Mouse (Mus musculus) left cerebral cortex, postnatal 14 days (tissue): ENCODE data around the gene Hnrnpf. TPM values are rescaled to one million over a fixed set of nuclear protein-coding genes. Genes with fewer than 3 reads are reported as not detected.
"Not testable (repeated sequence)": the region's sequence is repeated elsewhere in the genome, so short reads cannot be mapped to it uniquely, and the experiment has no call there.

ENCODE experiments used
- DNase-seq, 2 experiments: peaks; one replicate each; pipeline ENCODE4 v3.0.0; 2021 to 2022; ENCODE audit warnings: low spot score in 2 of 2, mixed read lengths in 1 of 2
- intact Hi-C: fragments of 180-260 bp; cut with DNase I; formaldehyde crosslinking; loops from one replicate; pipeline ENCODE4 v1.15.1; 2025
- long read RNA-seq, 2 experiments: library from polyadenylated mRNA; stranded (forward); transcript quantifications; one replicate each; pipeline ENCODE4 v2.0.0; 2021
- total RNA-seq, 2 experiments: library from RNA; stranded (reverse); gene quantifications; 2 replicates each; pipeline ENCODE4 v1.2.3; 2021

Hnrnpf gene
- total RNA-seq = 100 to 1,000 TPM; 123 to 145 TPM
- long read RNA-seq, experiment 1, transcript Hnrnpf-208 (4 exons, 956 nt) = minor isoform, 18 of 181 reads
- long read RNA-seq, experiment 1, transcript Hnrnpf-210 (1 exons, 1,922 nt) = minor isoform, 5 of 181 reads
- long read RNA-seq, experiment 1, transcript Hnrnpf-201 (4 exons, 2,147 nt) = major isoform, 55 of 181 reads
- long read RNA-seq, experiment 1, transcript Hnrnpf-209 (3 exons, 2,280 nt) = minor isoform, 29 of 181 reads
- long read RNA-seq, experiment 1, partial matches to known transcripts = 63 of 181 reads
- long read RNA-seq, experiment 1, other reads (novel, unspliced or antisense) = 11 of 181 reads
- long read RNA-seq, experiment 2, transcript Hnrnpf-208 (4 exons, 956 nt) = minor isoform, 13 of 151 reads
- long read RNA-seq, experiment 2, transcript Hnrnpf-209 (3 exons, 2,280 nt) = minor isoform, 30 of 151 reads
- long read RNA-seq, experiment 2, transcript Hnrnpf-201 (4 exons, 2,147 nt) = major isoform, 48 of 151 reads
- long read RNA-seq, experiment 2, partial matches to known transcripts = 53 of 151 reads
- long read RNA-seq, experiment 2, other reads (novel, unspliced or antisense) = 1 of 151 reads

DNA sequence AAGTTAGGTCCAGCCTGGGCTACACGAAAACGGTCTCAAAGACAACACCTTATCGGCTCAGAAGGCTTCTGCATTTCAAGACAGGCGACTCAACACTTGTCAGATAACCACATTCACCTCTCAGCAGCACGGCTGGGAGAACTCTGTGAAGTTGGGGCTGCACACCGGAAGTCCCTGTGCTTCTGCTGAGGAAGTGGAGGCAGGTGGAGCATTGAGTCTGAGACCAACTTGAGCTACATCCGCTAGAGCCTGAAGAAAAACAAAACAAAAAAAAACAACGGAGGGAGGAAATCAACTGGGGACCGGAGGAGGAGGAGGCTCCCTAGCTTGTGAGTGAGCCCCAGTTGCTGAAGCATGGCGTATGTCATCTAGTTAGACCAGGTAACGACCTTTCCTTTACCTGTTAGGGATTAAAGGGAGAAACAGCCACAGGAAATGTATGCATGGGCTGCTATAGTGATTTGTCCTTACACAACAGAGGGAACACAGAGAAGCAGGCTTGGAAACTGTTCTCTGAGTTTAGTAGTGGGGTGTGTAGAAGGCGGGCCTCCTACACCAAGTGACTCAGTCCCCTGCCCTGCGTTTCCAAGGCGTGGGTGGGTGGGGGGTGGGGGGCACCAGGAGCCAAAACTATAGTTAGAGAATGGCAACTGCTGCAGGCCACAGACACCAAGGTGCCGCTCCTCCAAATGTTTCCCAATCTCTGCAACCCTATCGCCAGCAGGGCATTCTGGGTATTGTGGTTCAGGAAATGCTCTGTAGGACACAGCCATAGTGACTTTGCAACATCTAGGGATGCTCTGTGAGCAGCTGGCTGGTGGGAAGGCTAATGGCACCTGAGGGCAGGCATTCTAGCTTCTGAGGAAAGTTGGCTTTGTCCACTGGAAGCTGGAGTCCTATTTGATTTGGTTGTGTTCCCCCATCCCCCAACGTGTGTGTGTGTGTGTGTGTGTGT is at the start of gene Hnrnpf:
TSS of gene Hnrnpf (plus strand) at position 199 of the 955 bp plus-strand sequence.
- intact Hi-C loops = no loop called here
- no peak for DNase-seq

DNA sequence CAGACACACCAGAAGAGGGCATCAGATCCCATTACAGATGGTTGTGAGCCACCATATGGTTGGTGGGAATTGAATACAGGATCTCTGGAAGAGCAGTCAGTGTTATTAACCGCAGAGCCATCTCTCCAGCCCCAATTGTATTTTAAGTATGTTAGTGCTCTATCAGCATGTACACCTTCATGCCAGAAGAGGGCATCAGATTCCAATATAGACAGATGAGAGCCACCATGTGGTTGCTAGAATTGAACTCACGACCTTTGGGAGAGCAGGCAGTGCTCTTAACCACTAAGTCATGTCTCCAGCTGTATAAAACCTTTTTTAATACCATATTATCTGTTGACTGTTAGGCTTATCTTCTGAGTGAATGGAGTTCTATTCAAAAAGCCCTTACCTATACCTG is 48.4 kb upstream of the Hnrnpf start:
- intact Hi-C loops = no loop called here
- no peak for DNase-seq

DNA sequence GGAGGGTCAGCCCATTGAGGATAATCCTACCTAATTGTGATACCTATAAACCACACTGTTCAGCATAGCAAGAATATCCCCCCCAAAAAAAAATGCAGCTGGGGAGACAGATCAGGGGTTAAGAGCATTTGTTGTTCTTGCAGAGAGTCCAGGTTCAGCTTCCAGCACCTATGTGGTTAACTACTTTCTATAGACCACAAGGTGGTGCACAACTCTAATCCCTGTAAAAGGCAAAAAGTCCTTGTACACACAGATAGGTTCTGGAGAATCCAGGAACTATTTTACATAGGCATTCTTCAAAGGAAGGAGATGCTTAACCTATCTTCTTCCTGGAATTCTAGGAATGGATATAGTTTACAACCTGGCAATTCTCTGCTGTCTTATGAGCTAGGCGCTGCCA is 42.1 kb upstream of the Hnrnpf start:
- intact Hi-C loops = no loop called here

DNA sequence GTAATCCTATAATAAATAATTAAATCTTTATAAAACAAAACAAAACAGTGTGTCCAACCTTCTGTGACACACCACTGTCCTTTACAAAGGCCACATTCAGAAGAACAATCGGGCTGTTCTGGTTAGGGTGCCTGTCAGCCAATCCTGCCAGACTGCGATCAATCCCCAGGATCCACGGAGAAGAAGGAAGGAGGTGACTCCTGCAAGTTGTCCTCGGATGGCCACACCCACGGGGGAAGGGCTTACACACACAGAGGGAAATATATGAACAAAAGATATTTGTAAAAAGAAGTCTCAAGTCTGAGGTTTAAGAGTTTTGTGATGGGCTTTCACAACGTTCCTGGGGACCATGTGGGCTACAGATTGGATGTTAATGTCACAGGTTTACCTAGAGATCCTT is 38.3 kb upstream of the Hnrnpf start, which contains the start of gene Zfp239:
TSS of gene Zfp239 (plus strand) at position 253 of the 400 bp plus-strand sequence.
- DNase-seq = no peak
- intact Hi-C loops = no loop called here

More for the DNA sequence above, 42.1 kb upstream of the Hnrnpf start:
- DNase-seq = no peak

DNA sequence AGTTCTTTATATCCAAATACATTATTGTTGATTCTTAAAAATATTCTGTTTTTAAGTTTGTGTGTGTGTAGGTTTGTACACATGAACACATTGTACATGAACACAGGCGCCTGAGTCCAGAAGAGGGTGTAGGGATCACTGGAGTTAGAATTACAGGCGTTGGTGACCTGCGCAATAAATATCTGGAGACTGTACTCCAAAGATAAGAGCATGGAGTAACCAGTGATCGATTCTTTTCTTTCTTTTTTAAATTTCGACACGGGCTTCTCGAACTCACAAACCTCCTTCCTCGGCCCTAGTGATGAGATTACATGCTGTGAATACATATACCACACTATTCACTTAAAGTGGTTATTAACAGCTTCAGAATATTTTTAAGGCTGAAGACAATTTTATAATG is 37.7 kb upstream of the Hnrnpf start:
- intact Hi-C loops = no loop called here
- no peak for DNase-seq

DNA sequence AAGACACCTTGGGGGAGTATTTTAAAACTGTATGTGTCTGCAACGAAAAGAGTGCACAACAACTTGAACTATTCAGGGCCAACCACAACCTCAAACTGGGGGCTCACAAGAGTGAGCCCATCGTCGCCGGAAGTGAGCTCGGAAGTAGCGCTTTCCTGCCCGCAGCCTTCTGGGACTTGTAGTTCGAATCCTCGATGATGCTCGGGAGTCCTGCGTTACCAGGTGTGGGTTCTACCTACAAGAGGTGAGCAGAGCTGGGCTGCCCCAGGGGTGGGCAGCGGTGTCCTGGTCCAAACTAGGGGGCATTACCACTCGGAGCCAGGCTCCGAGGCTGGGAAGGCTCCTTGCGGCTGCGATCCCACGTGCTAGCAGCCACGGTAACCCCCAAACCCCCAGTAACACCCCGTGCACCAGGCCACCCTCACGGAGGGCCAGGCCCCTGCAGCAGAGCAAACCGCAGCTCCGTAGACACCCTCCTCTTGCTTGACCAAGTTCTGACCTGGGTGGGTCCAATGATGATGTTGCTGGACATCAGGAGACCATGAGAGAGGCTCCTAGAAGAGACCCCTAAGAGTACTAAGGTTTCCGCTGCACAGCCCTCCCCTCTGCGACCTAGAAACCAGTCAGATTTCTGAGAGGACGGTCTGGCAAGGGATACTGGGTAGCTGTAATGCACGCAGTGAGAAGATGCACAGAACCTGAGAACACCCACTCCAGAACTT is 37.1 kb upstream of the Hnrnpf start:
- intact Hi-C loops = no loop called here
- peak; percentile 64 to 74 for DNase-seq

DNA sequence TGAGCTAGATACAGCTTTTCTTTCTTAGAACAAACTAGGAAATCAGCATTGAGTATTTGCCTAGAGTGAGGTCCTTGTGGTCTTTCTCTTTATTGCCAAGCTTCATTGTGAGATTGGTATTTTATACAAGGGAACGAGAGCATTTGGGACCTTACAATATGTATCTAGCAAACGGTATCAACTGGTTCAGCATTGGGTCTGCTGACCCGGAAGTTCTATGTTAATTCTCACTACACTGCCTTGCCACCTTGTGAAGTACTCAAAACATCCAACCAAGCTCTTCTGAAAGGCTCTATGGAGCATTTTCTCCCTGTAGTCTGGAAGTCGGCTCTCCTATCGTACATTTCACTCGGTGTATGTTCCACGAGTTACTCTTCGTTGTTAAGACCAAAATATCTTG is 36.4 kb upstream of the Hnrnpf start:
- no peak for DNase-seq
- intact Hi-C loops = no loop called here

DNA sequence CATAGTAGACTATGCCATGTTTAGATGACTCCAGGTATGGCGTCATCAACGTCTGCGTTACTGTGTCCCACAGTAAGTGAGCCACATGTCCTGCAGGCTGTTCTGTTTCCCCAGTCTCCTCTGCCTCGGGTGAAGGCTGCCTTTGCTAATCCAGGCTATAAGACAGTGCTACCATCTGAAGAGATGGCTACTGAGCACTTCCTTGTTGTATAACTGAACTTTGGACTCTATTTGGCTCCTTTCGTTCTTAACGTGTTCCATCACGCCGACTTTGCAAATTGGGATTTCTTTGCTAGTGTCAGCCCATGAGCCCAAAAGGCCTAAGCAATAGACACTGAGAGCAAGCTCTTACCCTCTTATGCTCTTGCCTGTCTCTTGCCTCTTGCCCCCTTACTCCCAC is 31.9 kb upstream of the Hnrnpf start:
- intact Hi-C loops = no loop called here
- DNase-seq = no peak

DNA sequence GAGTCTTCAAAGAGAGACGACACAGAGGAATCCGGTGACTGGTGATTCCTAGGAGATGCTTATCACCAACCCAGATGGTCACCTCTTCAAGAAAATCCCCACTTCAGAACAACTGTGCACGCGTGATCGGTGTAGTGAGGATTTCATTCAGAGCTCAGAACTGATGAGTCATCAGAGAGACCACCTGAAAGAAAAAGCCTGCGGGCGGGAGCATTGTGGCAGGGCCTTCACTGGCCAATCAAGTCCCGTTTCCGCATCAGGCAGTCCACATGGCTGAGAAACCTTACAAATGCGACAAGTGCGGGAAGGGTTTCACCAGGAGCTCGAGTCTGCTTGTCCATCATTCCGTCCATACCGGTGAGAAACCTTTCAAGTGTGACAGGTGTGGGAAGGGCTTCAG is 29.1 kb upstream of the Hnrnpf start:
- DNase-seq = no peak
- intact Hi-C loops = no loop called here

DNA sequence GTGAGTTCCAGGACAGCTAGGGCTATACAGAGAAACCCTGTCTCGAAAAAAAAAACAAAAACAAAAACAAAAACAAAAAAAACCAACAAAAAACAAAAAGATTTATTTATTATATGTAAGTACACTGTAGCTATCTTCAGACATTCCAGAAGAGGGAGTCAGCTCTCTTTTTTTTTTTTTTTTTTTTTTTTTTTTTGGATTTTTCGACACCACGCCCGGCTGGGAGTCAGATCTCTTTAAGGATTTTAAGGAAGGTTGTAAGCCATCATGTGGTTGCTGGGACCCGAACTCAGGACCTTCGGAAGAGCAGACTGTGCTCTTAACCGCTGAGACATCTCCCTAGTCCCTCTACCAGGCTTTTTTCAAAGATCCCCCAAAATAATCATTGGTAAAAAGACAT is 26.7 kb upstream of the Hnrnpf start:
- DNase-seq, intact Hi-C loops: not testable (repeated sequence)

DNA sequence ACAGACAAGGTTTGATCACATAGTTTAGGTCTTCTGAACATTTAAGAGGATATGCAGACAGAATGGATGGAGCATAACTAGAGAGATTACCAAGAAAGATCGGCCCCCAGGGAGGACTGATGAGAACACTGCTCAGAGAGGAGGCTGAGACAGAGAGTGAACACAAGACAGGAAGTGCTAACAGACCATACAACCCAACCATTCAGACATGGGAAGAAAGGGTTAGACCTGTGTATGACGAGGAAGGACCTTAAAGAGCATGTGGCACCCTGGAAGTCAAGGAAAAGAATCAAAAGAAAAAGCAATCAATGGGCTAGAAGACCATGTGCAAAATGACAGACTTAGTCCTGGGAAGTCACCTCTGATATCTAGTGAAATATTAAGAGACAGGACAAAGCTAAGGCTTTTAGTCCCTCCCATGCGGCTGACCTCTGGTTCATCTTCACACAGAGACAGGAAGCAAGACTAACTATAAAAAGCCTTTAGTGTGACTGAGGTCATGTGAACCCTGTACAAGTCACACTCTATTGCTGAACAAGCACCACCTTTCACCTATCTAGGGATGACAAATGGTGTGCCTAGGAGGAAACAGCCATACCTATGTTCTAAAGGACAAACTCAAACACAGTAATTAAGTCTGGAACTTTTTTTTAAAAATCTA is 25.4 kb upstream of the Hnrnpf start:
- intact Hi-C loops = no loop called here
- DNase-seq = no peak

DNA sequence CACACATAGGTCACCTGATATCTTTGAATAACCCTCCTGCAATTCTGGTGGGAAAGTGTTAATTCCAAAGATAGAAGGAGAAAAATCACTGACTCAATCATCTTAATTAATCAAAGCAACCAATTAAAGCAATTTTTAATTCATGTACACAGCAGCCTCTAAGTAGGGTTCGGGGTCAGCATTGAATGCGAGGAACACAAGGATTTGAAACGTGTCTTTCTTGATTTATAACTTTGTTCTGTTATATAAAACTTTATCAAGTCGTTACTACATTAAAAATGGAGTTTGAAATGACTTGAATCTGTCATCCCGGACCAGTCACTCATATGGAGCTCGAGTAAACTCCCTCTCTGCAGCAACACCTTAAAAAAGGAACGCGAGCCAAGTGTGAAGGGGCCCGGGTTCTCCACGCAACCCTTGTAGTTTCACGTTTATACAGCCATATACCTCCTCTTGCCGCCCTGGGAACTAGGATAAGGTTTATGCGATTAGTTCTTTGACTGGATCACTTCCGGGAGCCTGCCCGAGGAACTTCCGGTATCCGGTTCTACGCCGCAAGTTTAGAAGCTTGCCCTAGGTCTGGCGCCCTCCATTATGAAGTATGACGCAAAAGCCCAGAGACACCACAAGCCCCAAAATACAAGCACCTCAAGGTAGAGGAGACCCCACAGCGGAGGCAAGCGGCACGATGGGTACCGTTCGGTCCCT is 21.3 kb upstream of the Hnrnpf start:
- DNase-seq = peak; percentile 90 to 94
- intact Hi-C loops = loop anchor here (2.0 kb wide), 2 partner anchors 28 to 42 kb away; no protein-coding TSS in a partner anchor

DNA sequence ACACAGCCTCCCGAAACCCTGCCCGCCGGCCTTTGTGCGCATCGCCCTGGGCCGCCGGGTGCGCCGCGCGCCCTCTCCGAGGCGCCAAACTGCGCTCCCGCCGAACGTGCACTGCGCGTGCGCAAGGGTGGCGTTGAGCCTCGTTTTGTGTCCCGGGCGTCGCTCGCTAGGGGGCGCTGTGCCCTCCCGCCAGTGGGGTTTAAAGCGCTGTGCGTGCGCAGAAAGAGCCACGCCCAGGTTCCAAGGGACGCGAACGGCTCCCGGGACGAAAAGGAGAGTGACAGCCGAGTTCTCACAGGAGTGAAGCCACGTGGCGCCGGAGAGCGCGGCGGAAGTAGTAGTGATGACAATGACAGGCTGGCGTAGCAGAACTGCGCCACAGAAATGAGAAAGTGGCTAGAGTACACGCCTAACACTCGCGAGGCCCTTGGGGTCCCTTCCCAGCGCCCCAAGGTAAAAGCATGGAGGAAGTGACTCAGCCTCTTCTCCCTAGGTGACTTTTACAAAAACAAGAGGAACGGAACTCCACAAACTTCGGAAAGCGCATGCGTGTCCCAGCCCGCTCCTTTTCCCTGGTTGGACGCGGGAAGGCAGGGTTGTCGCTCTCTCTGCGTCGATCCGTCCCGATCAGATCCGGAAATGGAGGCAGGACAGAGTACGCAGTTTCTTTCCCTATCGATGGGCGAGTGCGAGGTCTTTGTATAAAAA is 20.6 kb upstream of the Hnrnpf start:
- DNase-seq = peak; percentile 99
- intact Hi-C loops = loop anchor here (2.0 kb wide), 2 partner anchors 27 to 41 kb away; no protein-coding TSS in a partner anchor

DNA sequence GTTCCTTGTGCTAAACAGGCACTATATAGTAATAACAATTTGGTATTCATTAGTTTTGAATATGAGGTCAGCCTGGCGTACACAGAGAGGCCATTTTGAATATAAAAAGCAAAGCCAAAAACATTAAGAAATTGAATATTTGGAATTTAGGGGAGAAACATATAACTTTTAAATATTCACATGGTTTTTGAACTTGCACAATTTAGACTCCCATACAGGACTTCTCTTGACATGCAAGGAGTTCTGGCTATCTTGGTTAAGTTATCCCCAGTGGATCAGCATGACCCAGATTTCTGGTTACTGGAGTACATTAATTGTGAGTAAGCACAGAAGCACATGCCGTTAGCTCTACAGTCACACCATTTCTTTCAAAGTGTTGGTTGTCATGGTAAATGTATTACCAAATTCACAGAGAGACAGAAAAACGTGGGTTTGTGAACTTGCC is 19.7 kb upstream of the Hnrnpf start:
- no peak for DNase-seq
- intact Hi-C loops = no loop called here

DNA sequence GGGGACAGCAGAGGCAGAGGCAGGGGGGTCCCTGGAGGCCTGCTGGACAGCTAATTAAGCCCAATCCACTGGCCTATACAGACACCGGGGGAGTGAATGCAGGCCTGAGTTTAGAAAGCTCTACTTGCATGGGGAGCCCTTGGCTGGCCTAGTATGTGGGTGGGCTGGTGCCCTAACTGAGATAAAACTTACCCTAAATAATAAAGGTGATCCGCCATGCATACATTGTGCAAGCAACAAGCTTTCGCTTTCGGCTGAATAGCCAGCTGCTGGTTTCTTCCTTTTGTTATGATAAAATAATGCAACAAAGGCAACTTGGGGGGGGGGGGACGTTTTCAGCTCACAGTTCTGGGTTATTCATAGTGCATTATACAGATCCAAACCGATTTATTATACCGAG is 18.9 kb upstream of the Hnrnpf start:
- intact Hi-C loops = no loop called here
- DNase-seq = no peak

DNA sequence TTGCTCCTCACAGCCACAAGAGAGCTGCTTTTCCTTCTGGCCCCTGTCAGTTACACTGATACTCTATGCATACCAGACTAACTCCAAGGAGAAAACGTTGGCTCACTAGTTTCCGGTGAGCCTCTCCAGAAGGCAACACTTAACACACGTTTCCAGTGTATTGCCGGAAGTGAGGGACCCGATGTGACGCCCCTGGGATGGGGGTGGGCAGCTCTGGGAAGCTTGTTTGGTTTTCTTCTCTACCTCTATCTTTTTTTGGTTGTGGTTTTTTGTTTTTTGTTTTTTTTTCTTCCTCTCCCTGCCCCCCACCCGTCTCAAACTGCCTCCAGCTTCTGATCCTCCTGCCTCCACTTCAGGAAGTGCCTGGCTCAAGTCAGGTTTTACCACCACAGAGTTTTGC is 18.1 kb upstream of the Hnrnpf start:
- intact Hi-C loops = no loop called here
- no peak for DNase-seq

DNA sequence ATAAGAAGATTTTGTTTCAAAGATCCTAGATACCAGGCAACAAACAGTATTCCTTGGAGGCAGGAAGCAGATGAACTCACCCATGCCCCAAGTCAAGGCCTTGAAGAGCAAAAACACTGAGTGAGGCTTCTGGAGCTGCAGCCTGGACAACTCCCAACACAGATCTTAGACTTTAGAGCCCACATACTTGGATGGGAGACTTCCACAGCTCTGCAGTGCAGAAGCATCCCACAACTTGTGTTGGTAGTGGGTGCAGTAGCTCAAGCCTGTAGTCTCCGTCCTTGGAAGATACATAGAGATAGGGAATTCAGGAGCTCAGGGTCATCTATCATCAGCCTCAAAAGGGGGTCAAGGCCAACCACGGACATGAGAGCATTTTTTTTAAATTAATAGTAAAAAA is 14.2 kb upstream of the Hnrnpf start:
- no peak for DNase-seq
- intact Hi-C loops = no loop called here

DNA sequence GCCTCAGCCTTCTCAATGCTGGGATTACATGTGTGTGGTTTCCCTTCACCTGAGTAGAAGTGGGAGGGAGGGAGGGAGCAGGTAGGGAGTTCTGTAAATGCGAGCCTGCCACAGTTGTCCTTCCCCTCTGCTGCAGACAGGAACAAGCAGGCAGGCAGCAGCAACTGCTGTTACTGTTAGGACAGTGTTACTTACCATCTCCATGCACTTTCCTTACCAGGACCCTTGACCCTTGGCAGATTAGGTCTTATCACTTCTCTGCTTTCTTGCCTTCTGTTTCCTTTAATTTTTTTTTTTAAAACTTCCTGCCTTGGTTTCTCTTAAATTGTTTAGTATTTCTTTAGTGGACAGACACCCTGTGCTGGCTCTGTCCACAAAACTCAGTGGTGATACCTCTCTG is 12.1 kb upstream of the Hnrnpf start:
- intact Hi-C loops = no loop called here
- no peak for DNase-seq
